Mouse (Mus musculus) kidney, postnatal 0 days (tissue): ENCODE data around the gene Anpep. TPM values are rescaled to one million over a fixed set of nuclear protein-coding genes. Genes with fewer than 3 reads are reported as not detected.

Experiments used
- ATAC-seq: fragments of 200-750 bp; cut with Nextera tagmentation; replicated peaks from 2 replicates; pipeline ENCODE4 v1.8.0; 2017; ENCODE audit warnings: low read depth, moderate number of reproducible peaks, moderate TSS enrichment, moderate library complexity; ENCODE audit not compliant: low FRiP score
- DNase-seq: peaks from one replicate; pipeline ENCODE4 v3.0.0-alpha.2; 2016; ENCODE audit warnings: low spot score
- H3K27ac ChIP-seq: fragments of 300-500 bp; sonication (generic); 2 replicates; pipeline ENCODE4 v1.5.1; 2014; ENCODE audit warnings: mild to moderate bottlenecking
- H3K27me3 ChIP-seq: fragments of 300-500 bp; sonication (generic); 2 replicates; pipeline ENCODE4 v1.6.1; 2014; ENCODE audit warnings: low read length, mixed read lengths; ENCODE audit not compliant: insufficient read depth
- H3K36me3 ChIP-seq: fragments of 300-500 bp; sonication (generic); 2 replicates; pipeline ENCODE4 v1.6.1; 2014; ENCODE audit warnings: low read length, mixed read lengths; ENCODE audit not compliant: insufficient read depth
- H3K4me1 ChIP-seq: fragments of 300-500 bp; sonication (generic); replicated peaks from 2 replicates; pipeline ENCODE4 v1.6.1; 2014; ENCODE audit warnings: antibody characterized with exemption, low read length, mixed read lengths; ENCODE audit not compliant: insufficient read depth
- H3K4me2 ChIP-seq: fragments of 300-500 bp; sonication (generic); 2 replicates; pipeline ENCODE4 v1.6.1; 2014; ENCODE audit warnings: mild to moderate bottlenecking, low read length, moderate library complexity, mixed read lengths
- H3K4me3 ChIP-seq: fragments of 300-500 bp; sonication (generic); replicated peaks from 2 replicates; pipeline ENCODE4 v1.5.1; 2014; ENCODE audit warnings: low read depth, low read length
- H3K9ac ChIP-seq: fragments of 300-500 bp; sonication (generic); 2 replicates; pipeline ENCODE4 v1.6.1; 2014; ENCODE audit warnings: low read depth, low read length
- H3K9me3 ChIP-seq: fragments of 300-500 bp; sonication (generic); replicated peaks from 2 replicates; pipeline ENCODE4 v1.6.1; 2016; ENCODE audit warnings: low read length, inconsistent platforms, mixed read lengths
- CTCF ChIP-seq: IDR thresholded peaks from 2 replicates; pipeline ENCODE4 v1.5.1; 2016; ENCODE audit warnings: antibody characterized with exemption, low read depth, mild to moderate bottlenecking, moderate library complexity
- WGBS: fragments of 180-500 bp; shearing (Covaris S2); extraction: QIAGEN DNeasy Blood & Tissue Kit; methylation state at CpG from one replicate; pipeline ENCODE4 v1.1.7; 2014; 5-methylcytosine and 5-hydroxymethylcytosine counted together
- polyA plus RNA-seq: library from polyadenylated mRNA; unstranded; fragments of >200 nt; fragmentation: Nextera tagmentation; extraction: Ambion mirVana; gene quantifications from 2 replicates; pipeline ENCODE4 v1.2.1, GENCODE M21; 2015

Anpep gene
- polyA plus RNA-seq, 1 experiment from 2014 or later, result 265 TPM

- ATAC-seq (no peak), DNase-seq (no peak)
- H3K27ac ChIP-seq, result no peak overlapping the region
- no peak overlapping the region for H3K4me3 ChIP-seq
- H3K9me3 ChIP-seq, result no peaks in the 10 kb centered on the region
- no peak overlapping the region for H3K9ac ChIP-seq
- H3K27me3 ChIP-seq, result no peaks in the 10 kb centered on the region
- 47% methylated on average over 5 of the region's 5 CpGs for whole genome bisulfite sequencing
- no peaks in the 10 kb centered on the region; the same call in 1 of the 2 replicates for H3K4me1 ChIP-seq
- TF ChIP-seq CTCF, result no peak
- no peak overlapping the region for H3K4me2 ChIP-seq
- H3K36me3 ChIP-seq, result no peaks in the 10 kb centered on the region
These were observed 58.8 kb downstream of the Anpep start for GRCm38 (mm10) chr7:79802037-79802436.

- ATAC-seq, result no peak
These were observed 59.5 kb downstream of the Anpep start for GRCm38 (mm10) chr7:79801391-79801790.

GRCm38 (mm10) chr7:79800336-79800735 is 60.5 kb downstream of the Anpep start:
- DNase-seq (no peak), ATAC-seq (no peak)
- no peaks in the 10 kb centered on the region for H3K36me3 ChIP-seq
- 80% methylated on average over 4 of the region's 4 CpGs for WGBS
- no peak overlapping the region for H3K4me2 ChIP-seq
- no peak overlapping the region for H3K27ac ChIP-seq
- no peaks in the 10 kb centered on the region for H3K27me3 ChIP-seq
- no peak overlapping the region for H3K4me3 ChIP-seq
- H3K9me3 ChIP-seq, result no peaks in the 10 kb centered on the region
- no peak overlapping the region for H3K9ac ChIP-seq
- H3K4me1 ChIP-seq, result no peaks in the 10 kb centered on the region; the same call in 1 of the 2 replicates
- no peak for TF ChIP-seq CTCF

More at GRCm38 (mm10) chr7:79801391-79801790, 59.5 kb downstream of the Anpep start:
- DNase-seq, result no peak
- no peak for TF ChIP-seq CTCF
- H3K4me3 ChIP-seq, result no peak overlapping the region
- H3K9me3 ChIP-seq, result no peaks in the 10 kb centered on the region
- no peaks in the 10 kb centered on the region for H3K36me3 ChIP-seq
- 78% methylated on average over 11 of the region's 11 CpGs for WGBS
- no peak overlapping the region for H3K27ac ChIP-seq
- H3K4me2 ChIP-seq, result no peak overlapping the region
- no peak overlapping the region for H3K9ac ChIP-seq
- no peaks in the 10 kb centered on the region; the same call in 1 of the 2 replicates for H3K4me1 ChIP-seq
- H3K27me3 ChIP-seq, result no peaks in the 10 kb centered on the region

- no peaks in the 10 kb centered on the region for H3K36me3 ChIP-seq
- no peaks in the 10 kb centered on the region for H3K9me3 ChIP-seq
- no peaks in the 10 kb centered on the region for H3K27me3 ChIP-seq
- H3K27ac ChIP-seq, result no peak overlapping the region
- DNase-seq (no peak), ATAC-seq (no peak)
- TF ChIP-seq CTCF, result no peak
- WGBS, result 72% methylated on average over 6 of the region's 6 CpGs
- H3K9ac ChIP-seq, result no peak overlapping the region
- H3K4me1 ChIP-seq, result no peaks in the 10 kb centered on the region; the same call in 1 of the 2 replicates
- H3K4me3 ChIP-seq, result no peak overlapping the region
- H3K4me2 ChIP-seq, result no peak overlapping the region
These were observed 61.4 kb downstream of the Anpep start for GRCm38 (mm10) chr7:79799506-79799905.

- 1% methylated on average over 8 of the region's 8 CpGs for WGBS
- peak; percentile 94 for TF ChIP-seq CTCF
- no peak overlapping the region for H3K27ac ChIP-seq
These were observed 61.8 kb downstream of the Anpep start for GRCm38 (mm10) chr7:79799048-79799447.

GRCm38 (mm10) chr7:79798606-79799005 is 62.3 kb downstream of the Anpep start:
- no peak overlapping the region for H3K4me2 ChIP-seq

More at GRCm38 (mm10) chr7:79799048-79799447, 61.8 kb downstream of the Anpep start:
- H3K9me3 ChIP-seq, result no peaks in the 10 kb centered on the region
- no peak overlapping the region for H3K9ac ChIP-seq
- no peak overlapping the region for H3K4me3 ChIP-seq
- H3K36me3 ChIP-seq, result no peaks in the 10 kb centered on the region
- H3K4me1 ChIP-seq, result no peaks in the 10 kb centered on the region; the same call in 1 of the 2 replicates
- H3K4me2 ChIP-seq, result no peak overlapping the region
- DNase-seq (peak; percentile 89), ATAC-seq (no peak)
- H3K27me3 ChIP-seq, result no peaks in the 10 kb centered on the region

GRCm38 (mm10) chr7:79793688-79794087 is 67.2 kb downstream of the Anpep start, which contains the start of gene Mesp1:
Mesp1 (minus strand) TSS chr7:79793788.
- Histone ChIP-seq H3K27ac (no peak within 1 kb of the TSS), H3K9me3 (no peaks in the 10 kb centered on the region), H3K36me3 (no peaks in the 10 kb centered on the region), H3K4me3 (peak within 1 kb of the TSS; percentile 37), H3K4me2 (peak within 1 kb of the TSS; percentile 65), H3K27me3 (peaks cover 22% of the 10 kb centered on the region), H3K9ac (peak within 1 kb of the TSS; percentile 51), H3K4me1 (peaks cover 12% of the 10 kb centered on the region)
- WGBS, result 74% methylated on average over 6 of the region's 6 CpGs
- DNase-seq, result no peak
- no peak for TF ChIP-seq CTCF
- no peak for ATAC-seq

More at GRCm38 (mm10) chr7:79798606-79799005, 62.3 kb downstream of the Anpep start:
- Histone ChIP-seq H3K9me3 (no peaks in the 10 kb centered on the region), H3K9ac (no peak overlapping the region), H3K4me1 (no peaks in the 10 kb centered on the region; the same call in 1 of the 2 replicates), H3K36me3 (no peaks in the 10 kb centered on the region), H3K4me3 (no peak overlapping the region), H3K27me3 (no peaks in the 10 kb centered on the region), H3K27ac (no peak overlapping the region)
- no peak for DNase-seq
- 37% methylated on average over 5 of the region's 5 CpGs for WGBS
- TF ChIP-seq CTCF, result no peak
- ATAC-seq, result no peak
